Mouse (Mus musculus) liver, embryonic 14.5 days (tissue): Measurements from ENCODE around the gene Exoc3l4.

Experiments
- CTCF ChIP-seq: IDR thresholded peaks from 2 replicates; pipeline ENCODE4 v1.5.1; 2016; ENCODE audit warnings: antibody characterized with exemption, low read depth, control low read depth
- EP300 ChIP-seq: IDR thresholded peaks from 2 replicates; pipeline ENCODE4 v1.6.1; 2016; ENCODE audit warnings: antibody characterized with exemption, low read depth

DNA sequence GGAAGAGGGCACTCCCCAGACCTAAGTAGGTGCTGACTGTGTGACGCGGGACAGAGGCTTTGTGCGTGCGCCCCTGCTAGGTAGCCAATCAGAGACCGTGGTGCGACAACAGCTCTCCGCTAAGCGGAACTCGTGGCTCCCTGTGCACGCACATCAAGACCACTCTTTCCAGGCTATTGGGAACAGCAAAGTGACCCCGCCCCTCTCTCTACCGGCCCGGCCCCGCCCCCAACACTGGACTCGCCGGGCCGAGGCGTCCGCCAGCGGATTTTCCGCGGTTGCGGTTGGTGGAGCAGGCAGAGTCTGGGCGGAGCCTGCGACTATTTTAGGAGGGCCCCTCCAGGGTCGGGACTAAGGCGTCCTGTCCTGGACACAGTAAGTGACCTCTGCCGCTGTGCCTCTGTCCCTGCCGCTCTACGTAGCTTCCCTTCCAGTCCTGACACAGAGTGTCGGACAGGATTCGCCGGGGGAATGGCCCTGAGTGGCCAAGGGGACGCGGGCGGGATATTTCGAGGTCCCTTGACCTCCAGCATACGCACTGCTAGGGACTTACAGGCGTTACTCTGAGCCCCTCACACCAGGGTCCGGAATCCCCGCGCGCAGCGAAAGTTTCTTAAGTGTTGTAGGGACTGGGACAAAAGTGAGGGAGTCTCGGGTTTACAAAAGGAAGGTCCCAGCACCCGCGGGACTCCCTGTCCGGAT, 25.6 kb downstream of the Exoc3l4 start, which contains the start of gene Tnfaip2:
- TF ChIP-seq EP300 (no peak), CTCF (no peak)
